Mouse (Mus musculus) megakaryocyte, embryonic 14.5 days (primary cell): Measurements from ENCODE around the gene Gprc6a.

Source experiments
- FLI1 ChIP-seq: IDR thresholded peaks from 2 replicates; pipeline ENCODE4 v1.6.1; 2012; ENCODE audit warnings: low read length, inconsistent platforms, mixed read lengths
- GATA1 ChIP-seq: IDR thresholded peaks from 3 replicates; pipeline ENCODE4 v1.6.1; 2012; ENCODE audit warnings: mixed read lengths, low read length, inconsistent platforms, borderline replicate concordance

DNA sequence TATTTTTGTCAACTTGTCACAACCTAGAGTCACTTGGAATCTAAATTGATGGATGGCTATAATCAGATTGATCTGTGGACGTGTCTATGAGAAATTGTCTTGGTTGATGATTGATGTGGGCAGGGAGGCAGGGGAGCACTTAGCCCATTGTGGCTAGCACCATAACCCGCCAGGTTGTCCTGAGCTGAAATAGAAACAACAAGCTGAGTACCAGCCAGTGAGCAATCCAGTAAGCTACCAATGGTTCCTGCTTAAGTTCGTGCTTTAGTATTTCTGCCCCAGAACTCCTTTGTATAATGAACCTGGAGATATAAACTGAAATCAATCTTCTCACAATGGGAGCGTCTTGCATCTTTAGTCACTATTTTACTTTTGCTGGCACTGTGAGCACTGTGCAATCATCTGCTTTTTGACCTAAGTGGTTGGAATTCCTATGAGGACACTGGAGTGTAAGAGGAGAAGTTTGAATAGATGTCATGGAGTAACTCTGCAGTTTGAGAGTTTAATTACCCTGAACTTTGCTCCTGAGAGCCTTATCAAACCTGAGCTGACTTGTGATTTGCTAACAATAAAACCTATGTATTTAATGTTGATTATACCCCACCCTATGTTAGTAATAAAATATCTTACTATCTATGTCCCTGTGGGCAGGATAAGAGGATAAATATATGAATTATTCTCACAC is 21.4 kb downstream of the Gprc6a start:
- TF ChIP-seq GATA1 (no peak), FLI1 (no peak)
